Mouse (Mus musculus) left cerebral cortex, adult 2 months (tissue): ENCODE data around the gene Dip2c. TPM values are rescaled to one million over a fixed set of nuclear protein-coding genes. Genes with fewer than 3 reads are reported as not detected.

Experiments
- DNase-seq, 2 experiments: peaks; one replicate each; pipeline ENCODE4 v3.0.0; 2021 to 2022; ENCODE audit warnings: low spot score in 2 of 2, mixed read lengths in 1 of 2; ENCODE audit errors: extremely low spot score in 1 of 2
- H3K27ac ChIP-seq: fragments of 200-600 bp; 2 replicates; pipeline ENCODE4 v1.8.1; 2022
- H3K4me3 ChIP-seq: fragments of 200-600 bp; 2 replicates; pipeline ENCODE4 v1.8.1; 2022
- CTCF ChIP-seq: fragments of 200-600 bp; IDR thresholded peaks from 2 replicates; pipeline ENCODE4 v1.8.1; 2022; ENCODE audit warnings: antibody characterized with exemption, mild to moderate bottlenecking, moderate library complexity
- intact Hi-C: fragments of 180-260 bp; cut with DNase I; formaldehyde crosslinking; loops from one replicate; pipeline ENCODE4 v1.15.1; 2025
- total RNA-seq, 2 experiments: library from RNA; stranded (reverse); gene quantifications; 2 replicates each; pipeline ENCODE4 v1.2.3; 2021

Gene Dip2c
- total RNA-seq, 2 experiments from 2014 or later = 66.6 to 76.1 TPM

GRCm38 (mm10) chr13:9393470-9393869 is 117.1 kb downstream of the Dip2c start:
- no peak overlapping the region for H3K4me3 ChIP-seq
- no peak overlapping the region for H3K27ac ChIP-seq
- no peak for TF ChIP-seq CTCF
- intact Hi-C loops = no loop called here
- DNase-seq = no peak

- no peak for DNase-seq
- Histone ChIP-seq H3K4me3 (no peak overlapping the region), H3K27ac (no peak overlapping the region)
- no peak for TF ChIP-seq CTCF
- intact Hi-C loops = no loop called here
These were observed 119.0 kb downstream of the Dip2c start for GRCm38 (mm10) chr13:9395286-9395685.

GRCm38 (mm10) chr13:9398846-9399245 is 122.5 kb downstream of the Dip2c start:
- DNase-seq = no peak
- no peak overlapping the region for H3K27ac ChIP-seq
- H3K4me3 ChIP-seq = no peak overlapping the region
- intact Hi-C loops = no loop called here
- TF ChIP-seq CTCF = no peak

- no peak for TF ChIP-seq CTCF
- no peak for DNase-seq
- Histone ChIP-seq H3K4me3 (no peak overlapping the region), H3K27ac (no peak overlapping the region)
- intact Hi-C loops = no loop called here
These were observed 129.1 kb downstream of the Dip2c start for GRCm38 (mm10) chr13:9405399-9405798.

- H3K4me3 ChIP-seq = no peak overlapping the region
- intact Hi-C loops = no loop called here
- no peak for TF ChIP-seq CTCF
- no peak for DNase-seq
- H3K27ac ChIP-seq = no peak overlapping the region
These were observed 132.7 kb downstream of the Dip2c start for GRCm38 (mm10) chr13:9408983-9409382.

GRCm38 (mm10) chr13:9418441-9418840 is 142.1 kb downstream of the Dip2c start:
- intact Hi-C loops = no loop called here
- DNase-seq = no peak
- no peak overlapping the region for H3K4me3 ChIP-seq
- H3K27ac ChIP-seq = no peak overlapping the region
- no peak for TF ChIP-seq CTCF

GRCm38 (mm10) chr13:9419213-9419612 is 142.9 kb downstream of the Dip2c start:
- intact Hi-C loops = no loop called here
- no peak for DNase-seq
- Histone ChIP-seq H3K4me3 (no peak overlapping the region), H3K27ac (no peak overlapping the region)
- TF ChIP-seq CTCF = no peak

GRCm38 (mm10) chr13:9421949-9422348 is 145.6 kb downstream of the Dip2c start:
- intact Hi-C loops = no loop called here
- TF ChIP-seq CTCF = no peak
- Histone ChIP-seq H3K4me3 (no peak overlapping the region), H3K27ac (no peak overlapping the region)
- no peak for DNase-seq

GRCm38 (mm10) chr13:9422876-9423275 is 146.5 kb downstream of the Dip2c start:
- no peak for DNase-seq
- TF ChIP-seq CTCF = no peak
- Histone ChIP-seq H3K27ac (no peak overlapping the region), H3K4me3 (no peak overlapping the region)
- intact Hi-C loops = no loop called here

GRCm38 (mm10) chr13:9424434-9424833 is 148.1 kb downstream of the Dip2c start:
- no peak for DNase-seq
- no peak for TF ChIP-seq CTCF

GRCm38 (mm10) chr13:9426267-9426666 is 149.9 kb downstream of the Dip2c start:
- intact Hi-C loops = no loop called here
- TF ChIP-seq CTCF = no peak
- Histone ChIP-seq H3K27ac (no peak overlapping the region), H3K4me3 (no peak overlapping the region)
- no peak for DNase-seq

More at GRCm38 (mm10) chr13:9424434-9424833, 148.1 kb downstream of the Dip2c start:
- intact Hi-C loops = no loop called here
- H3K4me3 ChIP-seq = no peak overlapping the region
- H3K27ac ChIP-seq = no peak overlapping the region

GRCm38 (mm10) chr13:9426779-9427178 is 150.5 kb downstream of the Dip2c start:
- TF ChIP-seq CTCF = no peak; the same call in 1 of the 2 replicates

GRCm38 (mm10) chr13:9429884-9430283 is 153.6 kb downstream of the Dip2c start:
- intact Hi-C loops = no loop called here
- H3K27ac ChIP-seq = no peak overlapping the region
- no peak overlapping the region for H3K4me3 ChIP-seq
- no peak for DNase-seq
- TF ChIP-seq CTCF = no peak

More at GRCm38 (mm10) chr13:9426779-9427178, 150.5 kb downstream of the Dip2c start:
- intact Hi-C loops = no loop called here
- no peak for DNase-seq
- Histone ChIP-seq H3K27ac (no peak overlapping the region), H3K4me3 (no peak overlapping the region)

GRCm38 (mm10) chr13:9430724-9431123 is 154.4 kb downstream of the Dip2c start:
- H3K27ac ChIP-seq = no peak overlapping the region
- H3K4me3 ChIP-seq = no peak overlapping the region
- intact Hi-C loops = no loop called here
- DNase-seq = no peak
- no peak for TF ChIP-seq CTCF
